Mouse (Mus musculus): ENCODE data around the gene Hdgfl2.
A peak's percentile ranks its signal among the peaks of the same experiment; 100 is the strongest.

Gene Hdgfl2

GRCm38 (mm10) chr17:56078880-56079795 lies at the start of gene Hdgfl2:
Gene Hdgfl2 (plus strand): TSS chr17:56079634.
- DNase-seq (ENCODE audit: low spot score in 2 of 2): peak; percentile 99 to 100

DNA sequence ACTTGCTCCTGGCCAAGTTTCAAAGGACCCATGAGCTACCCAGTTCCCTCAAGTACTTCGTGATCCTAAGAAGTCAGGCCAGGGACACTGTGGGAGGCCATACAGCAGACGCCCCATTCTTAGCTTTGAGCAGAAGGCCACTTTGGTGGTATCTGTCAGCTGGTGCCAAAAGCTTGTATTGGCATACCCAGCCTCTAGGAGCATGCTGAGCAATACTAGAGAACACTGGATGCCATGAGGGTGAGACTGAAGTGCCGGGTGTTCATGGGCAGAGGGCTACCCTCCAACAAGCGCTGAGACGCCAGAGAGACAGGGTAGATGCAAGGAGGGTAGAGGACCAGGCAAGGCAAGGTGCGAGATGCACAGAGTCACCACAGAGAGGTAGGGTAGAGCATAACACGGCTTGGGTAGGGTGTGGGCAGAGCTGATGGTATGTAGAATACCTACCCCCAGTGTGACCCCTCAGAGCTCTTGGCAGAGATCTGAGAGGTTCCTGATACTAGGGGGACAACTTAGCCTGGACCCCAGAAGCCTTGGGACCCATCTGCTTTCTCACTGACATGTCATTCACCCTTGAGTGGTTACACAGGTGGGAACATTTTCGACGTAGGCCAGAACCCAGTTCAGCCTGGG lies 49.1 kb upstream of the Hdgfl2 start:
- no peak for DNase-seq (ENCODE audit: low spot score in 2 of 2)

DNA sequence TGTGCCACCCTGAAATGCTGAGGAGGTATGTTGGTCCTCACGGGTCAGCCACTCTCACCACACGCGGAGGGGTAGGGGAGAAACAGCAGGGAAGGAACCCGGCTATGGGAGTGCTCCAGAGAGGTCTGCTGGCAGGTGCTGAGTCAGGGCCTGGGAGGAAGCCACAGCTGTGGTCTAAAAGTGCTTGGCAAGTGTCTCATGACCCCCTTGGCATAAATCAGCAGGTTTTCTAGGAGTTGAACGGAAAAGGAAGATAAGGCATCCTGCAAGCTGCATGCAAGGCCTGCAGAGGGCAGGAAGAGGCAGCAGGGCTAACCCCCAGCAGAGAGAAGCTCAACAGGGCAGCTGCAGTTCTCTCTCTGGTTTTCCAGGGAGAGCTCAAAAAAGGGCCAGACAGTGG lies 48.5 kb upstream of the Hdgfl2 start:
- no peak for DNase-seq (ENCODE audit: low spot score in 2 of 2)

DNA sequence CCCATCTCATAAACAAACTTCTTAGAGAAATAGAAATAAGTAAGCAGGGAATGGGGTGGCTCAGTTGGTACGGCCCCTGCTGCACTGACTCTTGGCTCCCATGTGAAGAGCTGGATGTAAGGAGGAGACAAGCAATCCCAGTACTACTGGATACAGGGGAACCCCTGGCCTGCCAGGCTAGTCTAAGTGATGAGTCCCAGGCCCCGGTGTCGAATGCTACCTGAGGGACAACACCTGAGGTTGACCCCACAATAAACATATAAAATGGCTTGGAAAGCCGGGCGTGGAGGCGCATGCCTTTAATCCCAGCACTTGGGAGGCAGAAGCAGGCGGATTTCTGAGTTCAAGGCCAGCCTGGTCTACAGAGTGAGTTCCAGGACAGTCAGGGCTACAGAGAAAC lies 48.0 kb upstream of the Hdgfl2 start:
- no peak for DNase-seq (ENCODE audit: low spot score in 2 of 2)

DNA sequence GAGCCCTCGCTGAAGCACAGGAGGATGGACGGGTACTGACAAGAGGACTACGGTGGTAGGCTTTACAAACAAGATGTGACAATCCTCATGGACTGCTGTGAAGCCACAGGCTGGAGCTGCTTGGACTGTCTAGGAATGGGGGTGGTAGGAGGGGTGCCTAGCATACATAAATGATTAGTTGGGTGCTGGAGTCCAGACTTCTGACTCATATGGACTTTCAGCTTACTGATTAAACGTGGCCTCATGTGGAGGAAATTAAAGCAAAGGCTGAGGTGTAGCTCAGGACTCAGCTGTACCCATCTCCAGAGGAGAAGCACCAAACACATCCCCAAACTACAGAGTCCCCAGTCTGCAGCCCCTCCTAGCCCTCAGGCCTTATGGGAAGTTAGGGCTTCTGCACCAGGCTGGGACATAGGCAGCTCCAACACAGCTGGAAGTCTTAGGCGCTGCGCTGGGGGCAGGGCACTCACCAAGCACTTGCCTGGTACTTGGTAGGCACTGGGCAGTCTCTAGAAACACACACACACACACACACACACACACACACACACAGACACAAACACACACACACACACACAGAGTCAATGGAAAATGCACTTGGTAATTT lies 47.2 kb upstream of the Hdgfl2 start:
- no peak for DNase-seq (ENCODE audit: low spot score in 2 of 2)

DNA sequence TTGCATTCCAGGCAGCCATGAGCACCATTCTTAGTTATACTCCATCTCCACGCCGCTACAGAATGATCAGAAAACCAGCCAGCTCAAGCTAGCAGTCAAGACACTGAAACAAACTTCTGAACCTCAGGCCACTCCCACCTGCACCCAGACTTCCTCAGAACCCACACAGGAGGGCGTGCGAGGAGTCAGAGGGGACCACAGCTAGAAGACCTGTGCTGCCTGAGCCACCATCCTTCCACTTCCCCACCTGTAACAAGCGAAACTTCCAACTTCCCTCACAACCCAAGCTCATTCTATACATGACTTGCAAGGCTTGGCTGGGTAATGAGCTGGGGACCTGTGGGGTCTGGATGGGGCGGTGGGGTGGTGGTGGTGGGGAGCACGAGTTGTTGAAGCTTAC lies 46.6 kb upstream of the Hdgfl2 start:
- no peak for DNase-seq (ENCODE audit: low spot score in 2 of 2)

DNA sequence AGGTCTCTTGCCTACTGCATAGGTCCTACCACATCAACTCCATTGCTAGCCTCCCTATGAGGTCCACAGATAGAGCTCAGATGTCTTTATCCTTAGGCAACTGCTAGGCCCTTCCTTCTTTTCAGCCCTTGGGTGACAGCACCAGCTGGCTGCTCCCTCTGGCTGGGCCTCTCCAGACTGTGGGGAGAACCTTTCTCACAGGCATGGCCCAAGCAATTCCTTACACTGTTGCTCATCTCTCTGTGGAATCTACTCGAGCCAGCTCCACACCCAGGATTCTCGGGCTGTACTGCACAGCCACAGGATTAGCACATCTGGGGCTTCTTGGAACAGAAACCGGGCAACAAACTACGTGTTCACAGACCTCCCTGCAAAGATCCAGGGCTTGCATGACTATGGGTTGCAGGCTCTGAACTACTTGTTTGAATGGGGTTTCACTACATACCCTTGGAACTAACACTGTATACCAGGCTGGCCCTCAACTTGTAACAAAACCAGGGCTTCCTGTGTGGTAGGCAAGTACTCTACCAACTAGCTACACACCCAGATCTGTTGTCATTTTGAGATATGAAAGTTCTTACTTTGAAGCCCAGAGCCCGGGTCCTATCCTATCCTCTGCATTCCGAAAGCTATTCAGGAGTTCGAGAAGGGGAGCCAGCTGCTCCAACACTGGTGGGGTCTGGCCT lies 45.3 kb upstream of the Hdgfl2 start:
- no peak for DNase-seq (ENCODE audit: low spot score in 2 of 2)

- DNase-seq (ENCODE audit: low spot score in 2 of 2): no peak
These were observed 44.7 kb upstream of the Hdgfl2 start for GRCm38 (mm10) chr17:56034726-56035100.

- no peak for DNase-seq (ENCODE audit: low spot score in 2 of 2)
These were observed 44.2 kb upstream of the Hdgfl2 start for GRCm38 (mm10) chr17:56035216-56035615.

DNA sequence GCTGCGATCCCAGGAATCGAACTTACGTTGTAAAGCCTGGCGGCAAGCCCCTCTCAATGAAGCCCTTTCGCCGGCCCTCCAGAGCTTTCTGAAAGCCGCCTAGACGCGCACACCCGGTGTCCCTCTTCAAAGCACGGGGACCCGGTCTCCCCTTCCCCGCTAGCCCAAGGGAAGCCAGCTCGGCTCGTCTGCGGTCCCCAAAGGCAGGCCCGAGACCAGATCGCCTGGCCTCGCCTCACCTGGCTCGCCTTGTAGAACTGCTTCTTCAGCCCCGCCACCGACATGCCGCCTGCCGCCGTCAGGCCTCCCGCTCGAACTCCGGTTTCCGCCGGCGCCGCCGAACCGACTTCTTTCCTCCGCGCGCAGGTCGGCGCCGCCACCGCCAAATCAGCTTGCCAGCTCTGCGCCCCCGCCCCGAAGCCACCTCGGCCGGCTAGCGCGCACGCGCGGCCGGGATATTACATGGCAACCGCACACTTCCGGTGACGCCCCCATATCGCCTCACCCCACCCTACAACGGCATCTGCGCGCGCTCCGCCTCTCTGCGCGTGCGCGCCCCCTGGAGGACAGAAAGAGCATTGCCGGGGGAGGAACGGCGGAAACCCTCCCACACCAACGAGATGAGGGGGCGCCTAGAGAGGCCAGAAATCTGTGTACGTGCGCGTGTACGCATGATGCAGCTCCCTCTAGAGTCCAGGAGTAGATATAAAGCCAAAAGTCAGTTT lies 43.1 kb upstream of the Hdgfl2 start, which contains the start of gene Sh3gl1:
Gene Sh3gl1, minus strand, starts transcription at position 460 of the 725 bp plus-strand sequence.
- DNase-seq (ENCODE audit: low spot score in 2 of 2): peak; percentile 99

- DNase-seq (ENCODE audit: low spot score in 2 of 2): no peak
These were observed 42.5 kb upstream of the Hdgfl2 start for GRCm38 (mm10) chr17:56036901-56037287.

- no peak for DNase-seq (ENCODE audit: low spot score in 2 of 2)
These were observed 40.7 kb upstream of the Hdgfl2 start for GRCm38 (mm10) chr17:56038583-56039261.

GRCm38 (mm10) chr17:56039345-56039744 lies 40.1 kb upstream of the Hdgfl2 start:
- DNase-seq (ENCODE audit: low spot score in 2 of 2): no peak

GRCm38 (mm10) chr17:56040030-56040856 lies 39.2 kb upstream of the Hdgfl2 start, which contains the start of gene Chaf1a:
Gene Chaf1a (plus strand): TSS chr17:56040439.
- peak; percentile 94 to 98 for DNase-seq (ENCODE audit: low spot score in 2 of 2)

DNA sequence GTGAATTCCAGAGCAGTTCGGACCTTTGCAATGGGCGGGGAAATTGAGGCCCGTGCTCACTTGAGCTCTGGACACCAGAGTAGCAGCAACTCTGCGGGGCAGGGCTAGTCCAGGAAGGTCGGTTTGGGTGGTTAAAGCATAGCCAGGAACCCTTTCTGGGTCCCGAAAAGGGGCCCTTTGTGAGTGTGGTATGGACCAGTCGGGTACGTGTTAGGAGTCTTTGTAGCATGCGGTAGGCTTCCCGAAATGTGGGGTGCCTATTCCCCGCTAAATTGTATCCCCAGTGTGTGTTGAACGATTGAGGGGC lies 38.6 kb upstream of the Hdgfl2 start:
- no peak for DNase-seq (ENCODE audit: low spot score in 2 of 2)

- DNase-seq (ENCODE audit: low spot score in 2 of 2): no peak
These were observed 28.1 kb upstream of the Hdgfl2 start for GRCm38 (mm10) chr17:56051369-56051768.

- no peak for DNase-seq (ENCODE audit: low spot score in 2 of 2)
These were observed 24.5 kb upstream of the Hdgfl2 start for GRCm38 (mm10) chr17:56054938-56055337.

DNA sequence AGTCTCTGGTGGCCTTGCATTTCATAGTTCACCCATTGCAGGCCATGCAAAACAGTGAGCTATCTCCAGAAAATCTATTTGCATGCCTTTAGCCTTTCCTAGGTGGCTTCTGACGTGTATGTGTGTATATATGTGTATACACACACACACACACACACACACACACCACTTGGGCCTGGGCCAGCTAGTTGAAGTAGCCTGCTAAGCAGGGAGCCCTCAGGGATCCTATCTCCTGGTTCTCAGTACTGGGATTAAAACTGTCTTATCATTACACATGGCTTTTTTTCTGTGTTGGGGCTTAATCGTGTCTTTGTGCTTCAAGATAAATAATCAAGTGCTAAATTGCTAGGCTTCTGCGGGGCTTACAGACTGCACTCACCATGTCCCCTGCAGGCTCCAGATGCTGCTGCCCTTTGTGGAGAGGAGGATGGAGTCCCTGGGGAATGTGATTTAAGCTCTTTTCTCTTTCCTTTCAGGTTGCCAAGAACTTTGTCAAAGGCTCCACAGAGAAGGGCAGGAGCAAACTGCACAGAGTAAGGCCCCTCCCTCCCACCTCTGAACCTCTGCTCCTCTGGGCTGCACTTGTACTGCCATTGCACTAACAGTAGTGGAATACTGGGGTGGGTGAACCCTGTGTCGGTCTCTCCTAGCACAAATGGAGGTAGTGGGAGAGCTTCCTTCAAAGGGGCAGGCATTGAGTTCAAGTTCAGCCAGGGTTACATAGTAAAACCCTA lies 23.3 kb upstream of the Hdgfl2 start:
- no peak for DNase-seq (ENCODE audit: low spot score in 2 of 2)

GRCm38 (mm10) chr17:56057381-56058120 lies 21.9 kb upstream of the Hdgfl2 start:
- no peak for DNase-seq (ENCODE audit: low spot score in 2 of 2)
